In genomic region chr10:93515927-93516326, GRCm38 (mm10) we compare ENCODE assay signal across 34 mouse cellular contexts. TPM values are rescaled to one million over a fixed set of nuclear protein-coding genes. Genes with fewer than 3 reads are reported as not detected.
"Had no signal": no experiment of that assay in that cellular context is flagged by ENCODE, and none has a peak within 500 bp of the region (broad histone marks: within the 10 kb centered on the region; RNA-seq: fewer than 3 reads in every experiment).

No protein-coding gene starts in this region.

- H3K27ac ChIP-seq: gastrocnemius, adult 2 months; heart, embryonic 13.5 days; heart, embryonic 15.5 days; hindbrain, embryonic 10.5 days; hindbrain, embryonic 12.5 days; hindbrain, embryonic 14.5 days; intestine, embryonic 15.5 days; layer of hippocampus, adult 2 months; left cerebral cortex, adult 2 months; limb, embryonic 10.5 days; limb, embryonic 12.5 days; liver, embryonic 14.5 days had no signal

- H3K4me1 ChIP-seq: heart, embryonic 13.5 days; heart, embryonic 15.5 days; hindbrain, embryonic 10.5 days; hindbrain, embryonic 12.5 days; intestine, embryonic 15.5 days; limb, embryonic 10.5 days; limb, embryonic 12.5 days had no signal

- H3K36me3 ChIP-seq: heart, embryonic 13.5 days; heart, embryonic 15.5 days; hindbrain, embryonic 10.5 days; hindbrain, embryonic 12.5 days; intestine, embryonic 15.5 days; limb, embryonic 10.5 days; limb, embryonic 12.5 days had no signal

- H3K9ac ChIP-seq: heart, embryonic 13.5 days; heart, embryonic 15.5 days; hindbrain, embryonic 12.5 days; hindbrain, embryonic 14.5 days; intestine, embryonic 15.5 days; limb, embryonic 12.5 days; liver, embryonic 14.5 days had no signal

- H3K4me2 ChIP-seq: heart, embryonic 11.5 days; heart, embryonic 13.5 days; heart, embryonic 15.5 days; hindbrain, embryonic 12.5 days; hindbrain, embryonic 14.5 days; intestine, embryonic 15.5 days; limb, embryonic 12.5 days had no signal

- H3K4me3 ChIP-seq: gastrocnemius, adult 2 months; heart, embryonic 13.5 days; heart, embryonic 15.5 days; hindbrain, embryonic 10.5 days; hindbrain, embryonic 12.5 days; intestine, embryonic 15.5 days; layer of hippocampus, adult 2 months; left cerebral cortex, adult 2 months; limb, embryonic 10.5 days; limb, embryonic 12.5 days had no signal

- H3K27me3 ChIP-seq: heart, embryonic 13.5 days; heart, embryonic 15.5 days; hindbrain, embryonic 12.5 days; intestine, embryonic 15.5 days; limb, embryonic 12.5 days had no signal

- DNase-seq: gastrocnemius, adult 2 months; gastrocnemius, postnatal 10 days; gastrocnemius, postnatal 25 days; heart, postnatal 14 days; heart, postnatal 4 days; kidney, adult 18-20 months; kidney, adult 8-10 months; kidney, postnatal 10 days; kidney, postnatal 25 days; kidney, postnatal 4 days had no signal

- ATAC-seq: hindbrain, embryonic 16.5 days; inflammation-experienced regulatory T-cells, adult 6 months; intestine, embryonic 15.5 days had no signal

- H3K9me3 ChIP-seq: heart, embryonic 13.5 days; heart, embryonic 15.5 days; hindbrain, embryonic 10.5 days; hindbrain, embryonic 12.5 days; intestine, embryonic 15.5 days; limb, embryonic 10.5 days; limb, embryonic 12.5 days had no signal

RNA-seq across cellular contexts. Expression of gene Amdhd1, which starts 23.9 kb away (rescaled TPM):
- total RNA-seq: gastrocnemius, adult 2 months; gastrocnemius, postnatal 25 days; granulocyte monocyte progenitor cell, adult 5-6 weeks; heart, adult 8-10 months; heart, postnatal 14 days had no signal
- polyA plus RNA-seq: intestine, postnatal 0 days had no signal

RNA-seq across cellular contexts. Expression of gene Ccdc38, which starts 24.5 kb away (rescaled TPM):
- total RNA-seq: gastrocnemius, adult 2 months; gastrocnemius, postnatal 25 days; gastrocnemius, postnatal 4 days; heart, adult 8-10 months; heart, postnatal 14 days; heart, postnatal 4 days; layer of hippocampus, adult 2 months; layer of hippocampus, postnatal 10 days; layer of hippocampus, postnatal 25 days; left cerebral cortex, adult 2 months; left cerebral cortex, postnatal 36 days had no signal

RNA-seq across cellular contexts. Expression of gene Hal, which starts 27.4 kb away (rescaled TPM):
- total RNA-seq: layer of hippocampus, postnatal 25 days had no signal
- polyA plus RNA-seq: frontal cortex, adult 2 months; heart, embryonic 11.5 days; heart, postnatal 0 days; hindbrain, embryonic 14.5 days; kidney, embryonic 14.5 days; limb, embryonic 12.5 days had no signal
